Mouse (Mus musculus) lung, embryonic 16.5 days (tissue): ENCODE results near the gene Hoxb3. TPM values are rescaled to one million over a fixed set of nuclear protein-coding genes. Genes with fewer than 3 reads are reported as not detected.

ENCODE experiments used
- ATAC-seq: fragments of 200-750 bp; cut with Nextera tagmentation; 2 replicates; pipeline ENCODE4 v1.8.0; 2017; ENCODE audit warnings: low read depth, mild to moderate bottlenecking, moderate library complexity
- H3K27ac ChIP-seq: fragments of 300-500 bp; sonication (generic); 2 replicates; pipeline ENCODE4 v1.5.1; 2014; ENCODE audit warnings: mild to moderate bottlenecking, control low read depth, low read length
- H3K27me3 ChIP-seq: fragments of 300-500 bp; sonication (generic); 2 replicates; pipeline ENCODE4 v1.6.1; 2014; ENCODE audit warnings: low read depth, low read length, mixed read lengths; ENCODE audit not compliant: control insufficient read depth, insufficient read depth
- H3K36me3 ChIP-seq: fragments of 300-500 bp; sonication (generic); 2 replicates; pipeline ENCODE4 v1.6.1; 2014; ENCODE audit warnings: low read length; ENCODE audit not compliant: control insufficient read depth, insufficient read depth
- H3K4me1 ChIP-seq: fragments of 300-500 bp; sonication (generic); replicated peaks from 2 replicates; pipeline ENCODE4 v1.6.1; 2014; ENCODE audit warnings: low read length, mixed read lengths; ENCODE audit not compliant: control insufficient read depth, insufficient read depth
- H3K4me2 ChIP-seq: fragments of 300-500 bp; sonication (generic); 2 replicates; pipeline ENCODE4 v1.6.1; 2014; ENCODE audit warnings: low read depth, low read length, control low read depth
- H3K4me3 ChIP-seq: fragments of 300-500 bp; sonication (generic); 2 replicates; pipeline ENCODE4 v1.5.1; 2014; ENCODE audit warnings: mild to moderate bottlenecking, low read length, control low read depth
- H3K9ac ChIP-seq: fragments of 300-500 bp; sonication (generic); 2 replicates; pipeline ENCODE4 v1.6.1; 2014; ENCODE audit warnings: low read length, control low read depth
- H3K9me3 ChIP-seq: fragments of 300-500 bp; sonication (generic); 2 replicates; pipeline ENCODE4 v1.6.1; 2016; ENCODE audit warnings: low read length; ENCODE audit not compliant: control insufficient read depth
- WGBS: fragments of 180-500 bp; shearing (Covaris S2); extraction: QIAGEN DNeasy Blood & Tissue Kit; methylation state at CpG from one replicate; pipeline ENCODE4 v1.1.7; 2014; 5-methylcytosine and 5-hydroxymethylcytosine counted together
- polyA plus RNA-seq: library from polyadenylated mRNA; unstranded; fragments of >200 nt; fragmentation: Nextera tagmentation; extraction: Ambion mirVana; gene quantifications from 2 replicates; pipeline ENCODE4 v1.2.1, GENCODE M21; 2015

The Hoxb3 gene
- polyA plus RNA-seq, 1 experiment from 2014 or later: 2.1 TPM

- 6% methylated on average over 9 of the region's 9 CpGs for WGBS
- H3K4me3 ChIP-seq: peak overlapping the region; percentile 51
- no peak overlapping the region for H3K27ac ChIP-seq
- peaks cover 66% of the 10 kb centered on the region for H3K27me3 ChIP-seq
- H3K36me3 ChIP-seq: no peaks in the 10 kb centered on the region
- H3K9me3 ChIP-seq: no peaks in the 10 kb centered on the region
- H3K9ac ChIP-seq: peak overlapping the region; percentile 61
- no peak for ATAC-seq
- peaks cover 4% of the 10 kb centered on the region; the same call in 1 of the 2 replicates for H3K4me1 ChIP-seq
- peak overlapping the region; percentile 76 for H3K4me2 ChIP-seq
Measured at GRCm38 (mm10) chr11:96287411-96287810, 35.7 kb upstream of the Hoxb3 start.

- Histone ChIP-seq H3K27me3 (peaks cover 69% of the 10 kb centered on the region), H3K9me3 (no peaks in the 10 kb centered on the region), H3K4me1 (no peaks in the 10 kb centered on the region), H3K4me3 (no peak overlapping the region), H3K27ac (no peak overlapping the region), H3K36me3 (no peaks in the 10 kb centered on the region), H3K4me2 (no peak overlapping the region), H3K9ac (no peak overlapping the region)
- no peak for ATAC-seq
- WGBS: 53% methylated on average over 1 of the region's 1 CpGs
Measured at GRCm38 (mm10) chr11:96288455-96289221, 34.5 kb upstream of the Hoxb3 start.

- Histone ChIP-seq H3K4me1 (no peaks in the 10 kb centered on the region), H3K9me3 (no peaks in the 10 kb centered on the region), H3K9ac (no peak overlapping the region), H3K27ac (no peak overlapping the region), H3K27me3 (peaks cover 75% of the 10 kb centered on the region), H3K4me3 (no peak overlapping the region), H3K36me3 (no peaks in the 10 kb centered on the region), H3K4me2 (no peak overlapping the region)
- ATAC-seq: no peak
- 44% methylated on average over 21 of the region's 21 CpGs for whole genome bisulfite sequencing
Measured at GRCm38 (mm10) chr11:96289293-96289692, 33.8 kb upstream of the Hoxb3 start.

DNA sequence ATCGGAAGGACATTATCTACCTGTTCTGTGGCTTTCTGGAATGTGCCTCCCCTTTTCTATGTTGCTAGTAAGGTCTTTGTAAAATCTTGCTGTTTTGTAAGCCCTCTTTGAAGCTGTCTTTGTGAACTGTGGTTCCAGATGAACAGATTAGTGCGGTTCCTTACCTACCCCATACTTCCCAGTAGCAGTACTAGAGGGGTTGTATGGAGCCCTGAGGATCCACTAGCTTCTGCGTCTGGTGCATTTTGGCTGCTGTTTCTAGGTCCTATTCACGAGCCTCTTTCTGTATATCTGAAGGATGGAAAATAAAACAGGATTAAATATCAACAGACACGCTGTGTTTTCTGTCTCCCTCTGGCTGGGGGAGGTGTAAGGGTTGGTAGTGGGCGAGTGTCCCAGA is 33.3 kb upstream of the Hoxb3 start:
- Histone ChIP-seq H3K4me3 (no peak overlapping the region), H3K27ac (no peak overlapping the region), H3K9ac (no peak overlapping the region), H3K9me3 (no peaks in the 10 kb centered on the region), H3K4me1 (no peaks in the 10 kb centered on the region), H3K4me2 (no peak overlapping the region), H3K36me3 (no peaks in the 10 kb centered on the region), H3K27me3 (peaks cover 78% of the 10 kb centered on the region)
- 29% methylated on average over 6 of the region's 6 CpGs for WGBS
- no peak for ATAC-seq

- no peak overlapping the region for H3K4me3 ChIP-seq
- no peak overlapping the region for H3K27ac ChIP-seq
- H3K4me1 ChIP-seq: peaks cover 3% of the 10 kb centered on the region; the same call in 1 of the 2 replicates
- WGBS: 41% methylated on average over 17 of the region's 17 CpGs
- peaks cover 82% of the 10 kb centered on the region for H3K27me3 ChIP-seq
- no peaks in the 10 kb centered on the region for H3K9me3 ChIP-seq
- H3K36me3 ChIP-seq: no peaks in the 10 kb centered on the region
- no peak overlapping the region for H3K4me2 ChIP-seq
- no peak overlapping the region for H3K9ac ChIP-seq
- no peak for ATAC-seq
Measured at GRCm38 (mm10) chr11:96290705-96291355, 32.3 kb upstream of the Hoxb3 start.

DNA sequence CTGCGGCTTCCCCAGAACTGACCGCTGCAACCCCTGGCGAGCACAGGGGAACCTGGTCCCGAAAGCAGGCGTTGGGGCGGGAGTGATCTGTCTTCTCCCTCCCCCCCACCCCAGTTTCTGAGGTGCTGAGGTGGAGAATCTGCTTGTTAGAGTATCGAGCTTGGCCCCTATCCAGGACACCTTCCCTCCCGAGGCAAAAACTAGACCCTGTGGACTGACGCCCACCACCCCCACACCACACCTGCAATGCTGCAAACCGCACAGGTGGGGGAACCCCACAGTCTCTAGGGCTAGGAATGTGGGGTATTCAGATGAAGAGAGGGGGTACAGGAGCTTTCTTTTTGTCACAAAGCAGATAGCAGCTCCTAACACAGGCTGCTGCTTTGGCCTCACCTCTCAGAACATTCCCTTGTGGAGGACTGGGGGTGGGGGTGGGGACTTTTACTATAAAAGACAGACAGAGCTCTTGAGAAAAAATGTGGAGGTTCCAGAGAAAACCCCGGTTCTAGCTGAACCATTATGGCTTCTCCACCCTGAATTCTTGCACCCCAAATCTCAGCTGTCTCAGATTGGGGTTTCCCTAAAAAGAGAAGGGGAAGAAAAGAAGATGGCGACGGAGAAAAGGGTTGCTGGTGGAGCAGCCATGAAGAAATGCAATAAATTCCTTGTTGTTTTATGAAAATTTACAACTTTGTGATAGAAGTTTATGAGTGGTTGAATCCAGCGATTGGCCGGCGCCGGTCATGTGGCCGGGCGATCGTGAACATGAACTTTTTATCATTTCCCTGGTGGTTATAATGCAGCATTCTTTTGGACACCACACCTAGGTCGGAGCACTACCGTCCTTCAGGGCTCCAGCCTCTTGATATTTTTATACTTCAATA is 31.2 kb upstream of the Hoxb3 start, which contains the start of gene Hoxb6:
TSS of gene Hoxb6 (plus strand) at position 796 of the 884 bp plus-strand sequence.
- no peak within 1 kb of the TSS for H3K4me2 ChIP-seq
- no peak within 1 kb of the TSS for H3K9ac ChIP-seq
- peak within 1 kb of the TSS; percentile 4; the same call in 1 of the 2 replicates for H3K4me3 ChIP-seq
- ATAC-seq: no peak
- H3K27ac ChIP-seq: no peak within 1 kb of the TSS
- no peaks in the 10 kb centered on the region for H3K9me3 ChIP-seq
- H3K36me3 ChIP-seq: no peaks in the 10 kb centered on the region
- peaks cover 3% of the 10 kb centered on the region; the same call in 1 of the 2 replicates for H3K4me1 ChIP-seq
- 10% methylated on average over 22 of the region's 22 CpGs for WGBS
- peaks cover 84% of the 10 kb centered on the region for H3K27me3 ChIP-seq

- no peaks in the 10 kb centered on the region for H3K36me3 ChIP-seq
- no peak overlapping the region for H3K4me2 ChIP-seq
- no peaks in the 10 kb centered on the region for H3K9me3 ChIP-seq
- H3K4me1 ChIP-seq: peaks cover 3% of the 10 kb centered on the region; the same call in 1 of the 2 replicates
- 22% methylated on average over 12 of the region's 12 CpGs for WGBS
- no peak for ATAC-seq
- H3K27ac ChIP-seq: no peak overlapping the region
- H3K4me3 ChIP-seq: peak overlapping the region; percentile 4; the same call in 1 of the 2 replicates
- no peak overlapping the region for H3K9ac ChIP-seq
- H3K27me3 ChIP-seq: peaks cover 83% of the 10 kb centered on the region
Measured at GRCm38 (mm10) chr11:96292565-96293301, 30.4 kb upstream of the Hoxb3 start.

- H3K4me3 ChIP-seq: no peak overlapping the region
- WGBS: 26% methylated on average over 22 of the region's 22 CpGs
- peaks cover 79% of the 10 kb centered on the region for H3K27me3 ChIP-seq
- H3K36me3 ChIP-seq: no peaks in the 10 kb centered on the region
- H3K4me2 ChIP-seq: no peak overlapping the region
- no peak for ATAC-seq
- no peak overlapping the region for H3K9ac ChIP-seq
- no peaks in the 10 kb centered on the region for H3K9me3 ChIP-seq
- H3K27ac ChIP-seq: no peak overlapping the region
- H3K4me1 ChIP-seq: peaks cover 3% of the 10 kb centered on the region; the same call in 1 of the 2 replicates
Measured at GRCm38 (mm10) chr11:96293302-96293921, 29.7 kb upstream of the Hoxb3 start.
